Mouse (Mus musculus) myocyte (in vitro differentiated cells): ENCODE results near the gene Bcl6b. TPM values are rescaled to one million over a fixed set of nuclear protein-coding genes. Genes with fewer than 3 reads are reported as not detected.

Source experiments
- H3K27me3 ChIP-seq: one replicate; pipeline ENCODE4 v1.6.1; 2011; ENCODE audit not compliant: control insufficient read depth, insufficient read depth, insufficient read length
- H3K36me3 ChIP-seq: one replicate; pipeline ENCODE4 v1.6.1; 2011; ENCODE audit not compliant: control insufficient read depth, insufficient read depth
- H3K4me2 ChIP-seq: one replicate; pipeline ENCODE4 v1.6.1; 2011; ENCODE audit warnings: low read depth, control low read depth
- H3K4me3 ChIP-seq: one replicate; pipeline ENCODE4 v1.5.1; 2011; ENCODE audit warnings: mild to moderate bottlenecking, control low read depth, moderate library complexity
- H3K79me2 ChIP-seq: one replicate; pipeline ENCODE4 v1.6.1; 2011; ENCODE audit not compliant: control insufficient read depth, insufficient read depth
- H3ac ChIP-seq: one replicate; pipeline ENCODE4 v1.6.1; 2011; ENCODE audit not compliant: control insufficient read depth, insufficient read length
- CEBPB ChIP-seq: IDR thresholded peaks from 2 replicates; pipeline ENCODE4 v1.6.1; 2011; ENCODE audit warnings: mild to moderate bottlenecking, moderate library complexity; ENCODE audit not compliant: poor library complexity, insufficient read depth, severe bottlenecking
- E2F4 ChIP-seq: IDR thresholded peaks from one replicate; pipeline ENCODE4 v1.6.1; 2011; ENCODE audit warnings: mild to moderate bottlenecking, control low read depth, moderate library complexity; ENCODE audit not compliant: insufficient read depth
- MAX ChIP-seq: IDR thresholded peaks from one replicate; pipeline ENCODE4 v1.6.1; 2011; ENCODE audit warnings: low read depth, mild to moderate bottlenecking, control low read depth
- MYOD1 ChIP-seq, 3 experiments: IDR thresholded peaks; one replicate each; pipeline ENCODE4 v1.6.1; 2011; ENCODE audit warnings: control low read depth in 2 of 3, low read depth in 2 of 3, mild to moderate bottlenecking in 2 of 3, moderate library complexity in 1 of 3; ENCODE audit not compliant: insufficient read length in 2 of 3, control insufficient read depth in 1 of 3
- MYOG ChIP-seq, 3 experiments: IDR thresholded peaks; one replicate each; pipeline ENCODE4 v1.6.1; 2011; ENCODE audit warnings: control low read depth in 2 of 3, low read depth in 2 of 3, mild to moderate bottlenecking in 2 of 3; ENCODE audit not compliant: insufficient read length in 2 of 3, control insufficient read depth in 1 of 3, insufficient read depth in 1 of 3
- POLR2A ChIP-seq: IDR thresholded peaks from one replicate; pipeline ENCODE4 v1.6.1; 2011; ENCODE audit warnings: low read depth, mild to moderate bottlenecking, control low read depth, moderate library complexity; ENCODE audit not compliant: insufficient read length
- POLR2AphosphoS2 ChIP-seq: IDR thresholded peaks from one replicate; pipeline ENCODE4 v1.6.1; 2011; ENCODE audit warnings: low read depth, control low read depth; ENCODE audit not compliant: insufficient read length
- REST ChIP-seq: IDR thresholded peaks from one replicate; pipeline ENCODE4 v1.6.1; 2011; ENCODE audit warnings: mild to moderate bottlenecking, control low read depth, moderate library complexity; ENCODE audit not compliant: insufficient read depth, insufficient read length
- SRF ChIP-seq: IDR thresholded peaks from one replicate; pipeline ENCODE4 v1.6.1; 2011; ENCODE audit warnings: low read depth; ENCODE audit not compliant: control insufficient read depth, insufficient read length
- TCF12 ChIP-seq: IDR thresholded peaks from one replicate; pipeline ENCODE4 v1.6.1; 2011; ENCODE audit warnings: mild to moderate bottlenecking, control low read depth; ENCODE audit not compliant: poor library complexity, insufficient read depth, severe bottlenecking
- TCF3 ChIP-seq: IDR thresholded peaks from one replicate; pipeline ENCODE4 v1.6.1; 2011; ENCODE audit warnings: low read depth, control low read depth; ENCODE audit not compliant: insufficient read length
- USF1 ChIP-seq: IDR thresholded peaks from one replicate; pipeline ENCODE4 v1.6.1; 2011; ENCODE audit warnings: low read depth, mild to moderate bottlenecking, control low read depth, moderate library complexity
- polyA plus RNA-seq: library from polyadenylated mRNA; unstranded; fragments of >200 nt; fragmentation: generic; extraction: Trizol; gene quantifications from one replicate; pipeline ENCODE4 v1.2.1, GENCODE M21; 2012; ENCODE audit warnings: missing spikeins

Gene Bcl6b
- polyA plus RNA-seq, 1 experiment, result 2.8 TPM

DNA sequence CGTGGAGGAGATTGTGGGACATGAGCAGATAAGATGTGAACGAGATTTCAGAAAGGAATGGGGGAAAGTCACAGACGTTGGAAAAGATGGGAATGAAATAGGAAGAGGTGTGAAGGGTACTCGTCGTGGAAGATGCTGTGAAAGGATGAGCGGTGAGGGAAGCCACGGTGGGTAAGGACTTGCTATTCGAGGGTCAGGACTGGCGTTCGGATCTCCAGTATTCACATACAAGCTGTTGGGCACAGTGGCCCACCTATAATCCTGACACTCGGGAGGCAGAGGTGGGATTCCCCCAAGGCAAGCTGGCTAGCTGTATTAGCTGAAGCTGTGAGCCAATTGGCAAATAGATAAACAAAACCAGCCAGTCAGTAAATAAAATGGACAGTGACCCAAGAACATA lies 50.8 kb downstream of the Bcl6b start:
- TF ChIP-seq MYOG (IDR thresholded peaks at IDR 0.05; ENCODE audit: control insufficient read depth in 1 of 3, insufficient read depth in 1 of 3, insufficient read length in 2 of 3, low read depth in 2 of 3) (no peak), POLR2A (no peak), POLR2AphosphoS2 (no peak), REST (no peak), CEBPB (no peak), SRF (no peak), MYOD1 (IDR thresholded peaks at IDR 0.05; ENCODE audit: control insufficient read depth in 1 of 3, insufficient read length in 2 of 3, low read depth in 2 of 3) (no peak), TCF3 (no peak), TCF12 (no peak), E2F4 (no peak), USF1 (no peak), MAX (no peak)
- H3ac ChIP-seq, result no peak overlapping the region
- no peaks in the 10 kb centered on the region for H3K79me2 ChIP-seq

DNA sequence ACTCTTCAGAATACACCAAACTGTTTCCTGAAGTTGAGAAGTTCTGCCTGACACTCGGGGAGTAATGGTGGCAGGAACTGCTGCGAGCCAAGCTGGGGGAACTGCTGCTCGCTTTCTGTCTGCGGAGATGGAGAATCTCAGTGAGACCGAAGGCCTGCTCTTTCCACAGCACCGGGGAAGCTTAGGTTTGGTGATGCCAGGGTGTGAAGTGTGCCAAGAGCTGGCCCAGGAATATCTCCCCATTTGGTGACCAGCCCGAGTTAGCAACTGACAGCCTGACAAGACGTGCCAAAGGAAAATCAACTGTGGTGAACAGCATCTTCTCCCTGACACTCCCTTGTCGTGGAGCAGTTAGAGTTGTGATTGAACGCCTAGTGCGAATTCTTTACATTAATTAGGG lies 51.3 kb downstream of the Bcl6b start:
- no peaks in the 10 kb centered on the region for H3K36me3 ChIP-seq
- no peaks in the 10 kb centered on the region for H3K79me2 ChIP-seq
- no peak for TF ChIP-seq TCF3
- TF ChIP-seq REST, result no peak
- TF ChIP-seq POLR2AphosphoS2, result no peak
- TF ChIP-seq POLR2A, result no peak
- TF ChIP-seq MYOD1 (IDR thresholded peaks at IDR 0.05; ENCODE audit: control insufficient read depth in 1 of 3, insufficient read length in 2 of 3, low read depth in 2 of 3), result no peak
- TF ChIP-seq MYOG (IDR thresholded peaks at IDR 0.05; ENCODE audit: control insufficient read depth in 1 of 3, insufficient read depth in 1 of 3, insufficient read length in 2 of 3, low read depth in 2 of 3), result no peak
- no peak for TF ChIP-seq SRF
- TF ChIP-seq TCF12, result no peak

More for the DNA sequence above, 50.8 kb downstream of the Bcl6b start:
- H3K4me3 ChIP-seq, result no peak overlapping the region
- H3K27me3 ChIP-seq, result no peaks in the 10 kb centered on the region
- no peak overlapping the region for H3K4me2 ChIP-seq
- no peaks in the 10 kb centered on the region for H3K36me3 ChIP-seq

GRCm38 (mm10) chr11:70177647-70178046 lies 52.0 kb downstream of the Bcl6b start:
- no peak overlapping the region for H3K4me2 ChIP-seq
- TF ChIP-seq CEBPB (no peak), TCF12 (no peak), MYOD1 (IDR thresholded peaks at IDR 0.05; ENCODE audit: control insufficient read depth in 1 of 3, insufficient read length in 2 of 3, low read depth in 2 of 3) (no peak)
- H3K27me3 ChIP-seq, result no peaks in the 10 kb centered on the region

More for the DNA sequence above, 51.3 kb downstream of the Bcl6b start:
- Histone ChIP-seq H3K4me2 (no peak overlapping the region), H3K27me3 (no peaks in the 10 kb centered on the region), H3ac (no peak overlapping the region), H3K4me3 (no peak overlapping the region)

GRCm38 (mm10) chr11:70174491-70174890 lies 55.1 kb downstream of the Bcl6b start:
- no peak overlapping the region for H3ac ChIP-seq
- no peaks in the 10 kb centered on the region for H3K36me3 ChIP-seq
- H3K79me2 ChIP-seq, result no peaks in the 10 kb centered on the region
- no peaks in the 10 kb centered on the region for H3K27me3 ChIP-seq
- no peak for TF ChIP-seq POLR2AphosphoS2
- no peak for TF ChIP-seq TCF12
- TF ChIP-seq USF1, result no peak
- no peak for TF ChIP-seq CEBPB
- no peak for TF ChIP-seq POLR2A
- TF ChIP-seq MYOG (IDR thresholded peaks at IDR 0.05; ENCODE audit: control insufficient read depth in 1 of 3, insufficient read depth in 1 of 3, insufficient read length in 2 of 3, low read depth in 2 of 3), result no peak
- TF ChIP-seq MYOD1 (IDR thresholded peaks at IDR 0.05; ENCODE audit: control insufficient read depth in 1 of 3, insufficient read length in 2 of 3, low read depth in 2 of 3), result no peak
- no peak for TF ChIP-seq E2F4
- no peak for TF ChIP-seq REST
- TF ChIP-seq TCF3, result no peak
- no peak for TF ChIP-seq SRF
- no peak for TF ChIP-seq MAX
- H3K4me2 ChIP-seq, result no peak overlapping the region
- no peak overlapping the region for H3K4me3 ChIP-seq

More at GRCm38 (mm10) chr11:70177647-70178046, 52.0 kb downstream of the Bcl6b start:
- H3ac ChIP-seq, result no peak overlapping the region
- H3K4me3 ChIP-seq, result no peak overlapping the region
- H3K36me3 ChIP-seq, result no peaks in the 10 kb centered on the region
- no peaks in the 10 kb centered on the region for H3K79me2 ChIP-seq

Other genes with a start within 250 kb of the Bcl6b start
- gene Ctdnep1, start 248.6 kb downstream of the Bcl6b start, polyA plus RNA-seq, result 146 TPM
- gene Elp5, start 247.3 kb downstream of the Bcl6b start, polyA plus RNA-seq, result 91.5 TPM
- gene Gabarap, start 238.7 kb downstream of the Bcl6b start, polyA plus RNA-seq, result 530 TPM
- gene Phf23, start 234.0 kb downstream of the Bcl6b start, polyA plus RNA-seq, result 58.6 TPM
- 24.3 TPM for gene Dvl2, start 229.2 kb downstream of the Bcl6b start, polyA plus RNA-seq
- 130 TPM for gene Acadvl, start 214.4 kb downstream of the Bcl6b start, polyA plus RNA-seq
- 26.8 TPM for gene Dlg4, start 212.9 kb downstream of the Bcl6b start, polyA plus RNA-seq
- 0.06 TPM for gene Asgr1, start 175.7 kb downstream of the Bcl6b start, polyA plus RNA-seq
- 0.85 TPM for gene Asgr2, start 137.2 kb downstream of the Bcl6b start, polyA plus RNA-seq
- 1.2 TPM for gene Mgl2, start 99.5 kb downstream of the Bcl6b start, polyA plus RNA-seq
- gene Clec10a, start 73.6 kb downstream of the Bcl6b start, polyA plus RNA-seq, result 0.13 TPM
- gene Slc16a11, start 17.0 kb downstream of the Bcl6b start, polyA plus RNA-seq, result 17.4 TPM
- 4.8 TPM for gene Slc16a13, start 8.7 kb downstream of the Bcl6b start, polyA plus RNA-seq
- gene 0610010K14Rik, start 8.1 kb upstream of the Bcl6b start, polyA plus RNA-seq, result 75.5 TPM
- gene Gm21988, start 10.0 kb upstream of the Bcl6b start, polyA plus RNA-seq, result 9.2 TPM
- 339 TPM for gene Rnasek, start 10.0 kb upstream of the Bcl6b start, polyA plus RNA-seq
- gene Alox12, start 25.6 kb upstream of the Bcl6b start, polyA plus RNA-seq, result 0.25 TPM
- gene Alox12e, start 92.8 kb upstream of the Bcl6b start, polyA plus RNA-seq, result not detected
- gene Alox15, start 122.2 kb upstream of the Bcl6b start, polyA plus RNA-seq, result not detected
- gene Pelp1, start 180.2 kb upstream of the Bcl6b start, polyA plus RNA-seq, result 26.5 TPM
- 20.1 TPM for gene Arrb2, start 202.8 kb upstream of the Bcl6b start, polyA plus RNA-seq
- gene Med11, start 222.1 kb upstream of the Bcl6b start, polyA plus RNA-seq, result 29.6 TPM
- gene Zmynd15, start 229.6 kb upstream of the Bcl6b start, polyA plus RNA-seq, result not detected
- gene Cxcl16, start 230.2 kb upstream of the Bcl6b start, polyA plus RNA-seq, result 0.08 TPM